Mouse (Mus musculus): ENCODE data around the gene Odf4. TPM values are rescaled to one million over a fixed set of nuclear protein-coding genes. Genes with fewer than 3 reads are reported as not detected.

Odf4 gene
- not detected for polyA plus RNA-seq (2017; shearing (Covaris generic))

DNA sequence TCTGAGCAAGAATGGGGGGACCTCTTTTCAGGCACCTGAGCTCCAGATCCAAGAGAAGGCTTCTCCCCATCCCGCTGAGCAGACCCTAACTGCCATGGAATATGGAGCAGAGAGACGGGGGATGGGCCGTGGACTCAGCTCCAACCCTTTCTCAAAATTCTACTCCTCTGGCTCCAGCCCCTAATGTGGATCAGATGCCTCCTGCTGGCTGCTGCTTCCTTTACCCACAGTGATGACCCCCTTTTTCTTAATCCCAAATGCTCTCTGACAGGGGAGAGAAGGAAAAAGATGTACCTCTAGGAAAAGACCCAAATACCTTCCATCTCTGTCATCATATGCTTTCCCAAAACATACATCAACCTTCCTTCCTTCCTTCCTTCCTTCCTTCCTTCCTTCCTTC lies at the start of gene Odf4:
Gene Odf4, minus strand, starts transcription at position 101 of the 400 bp plus-strand sequence.

DNA sequence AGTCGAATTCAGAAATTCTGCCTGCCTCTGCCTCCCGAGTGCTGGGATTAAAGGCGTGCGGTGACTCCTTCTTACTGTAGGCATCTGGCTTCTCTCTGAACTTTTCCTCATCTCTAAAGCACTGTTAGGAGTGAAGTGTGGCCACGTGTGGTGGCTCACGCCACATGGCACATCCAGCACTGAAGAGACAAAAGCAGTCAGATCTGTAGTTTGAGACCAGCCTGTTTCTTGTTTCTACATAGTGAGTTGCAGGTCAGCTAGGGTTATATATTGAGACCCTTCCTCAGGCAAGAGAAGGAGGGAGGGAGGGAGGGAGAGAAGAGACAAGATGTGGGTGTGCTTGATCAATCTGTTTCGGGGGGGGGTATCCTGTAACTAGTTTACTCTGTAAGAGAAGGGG lies 48.2 kb upstream of the Odf4 start, which contains the start of gene Rangrf:
Gene Rangrf, minus strand, starts transcription at position 101 of the 400 bp plus-strand sequence.

GRCm38 (mm10) chr11:68967337-68968282 lies 40.7 kb upstream of the Odf4 start, which contains the start of gene Slc25a35:
TSS of gene Slc25a35 (plus strand) at chr11:68968131.

GRCm38 (mm10) chr11:68957308-68957707 lies 30.4 kb upstream of the Odf4 start, which contains the start of gene Arhgef15:
TSS of gene Arhgef15 (minus strand) at chr11:68957480.

DNA sequence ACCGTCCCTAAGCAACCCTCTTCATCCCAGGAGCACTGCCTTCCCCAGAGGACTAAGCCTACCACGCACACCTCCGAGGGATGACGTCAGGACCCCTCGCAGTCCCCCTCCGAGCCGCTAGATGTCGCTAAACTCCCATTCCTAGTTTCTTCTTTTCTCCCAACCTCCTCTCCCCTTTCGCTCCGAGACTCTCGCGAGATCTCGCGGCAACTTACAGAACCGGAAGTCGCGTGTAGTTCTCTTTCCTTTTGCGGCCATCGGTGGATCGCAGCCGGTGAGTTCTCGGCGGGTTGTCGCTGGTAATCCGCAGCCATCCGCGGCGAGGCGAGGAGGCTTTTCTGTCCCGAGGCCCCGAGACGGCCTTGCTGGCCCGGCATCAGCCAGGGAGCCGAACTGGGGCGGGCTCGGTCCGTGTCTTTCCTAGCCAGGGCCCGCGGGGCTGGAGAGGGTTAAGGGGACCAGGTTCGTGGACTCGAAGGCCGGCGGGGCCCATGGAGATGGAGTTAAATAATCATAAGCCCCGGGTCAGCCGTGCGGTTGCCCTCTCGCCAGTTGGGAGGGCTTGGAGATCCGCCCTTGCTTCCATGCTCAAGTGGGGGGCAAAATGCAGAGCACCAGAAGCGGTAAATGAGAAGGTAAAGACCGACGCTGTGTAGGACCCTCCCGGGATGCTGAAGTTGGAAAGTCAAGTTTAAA lies 25.4 kb downstream of the Odf4 start, which contains the start of gene Rpl26:
Gene Rpl26, plus strand, starts transcription at position 233 of the 696 bp plus-strand sequence.

GRCm38 (mm10) chr11:68888253-68888652 lies 38.6 kb downstream of the Odf4 start, which contains the start of gene Rnf222:
TSS of gene Rnf222 (plus strand) at chr11:68888553.

Other genes with a start within 250 kb of the Odf4 start
- 0.62 TPM for gene Myh10, start 235.5 kb downstream of the Odf4 start, polyA plus RNA-seq (2017; shearing (Covaris generic))
- gene Ndel1, start 55.2 kb downstream of the Odf4 start, polyA plus RNA-seq (2017; shearing (Covaris generic)), result 74.0 TPM
- not detected for gene Rnf222, start 38.5 kb downstream of the Odf4 start, polyA plus RNA-seq (2017; shearing (Covaris generic))
- gene Rpl26, start 25.5 kb downstream of the Odf4 start, polyA plus RNA-seq (2017; shearing (Covaris generic)), result 813 TPM
- 0.16 TPM for gene Arhgef15, start 30.4 kb upstream of the Odf4 start, polyA plus RNA-seq (2017; shearing (Covaris generic))
- gene Slc25a35, start 41.0 kb upstream of the Odf4 start, polyA plus RNA-seq (2017; shearing (Covaris generic)), result 11.0 TPM
- 35.2 TPM for gene Rangrf, start 48.1 kb upstream of the Odf4 start, polyA plus RNA-seq (2017; shearing (Covaris generic))
- gene Pfas, start 81.4 kb upstream of the Odf4 start, polyA plus RNA-seq (2017; shearing (Covaris generic)), result 5.3 TPM
- gene Ctc1, start 88.8 kb upstream of the Odf4 start, polyA plus RNA-seq (2017; shearing (Covaris generic)), result 29.3 TPM
- 11.1 TPM for gene Aurkb, start 118.6 kb upstream of the Odf4 start, polyA plus RNA-seq (2017; shearing (Covaris generic))
- gene Borcs6, start 132.6 kb upstream of the Odf4 start, polyA plus RNA-seq (2017; shearing (Covaris generic)), result 6.5 TPM
- 3.6 TPM for gene Tmem107, start 143.7 kb upstream of the Odf4 start, polyA plus RNA-seq (2017; shearing (Covaris generic))
- gene Vamp2, start 161.4 kb upstream of the Odf4 start, polyA plus RNA-seq (2017; shearing (Covaris generic)), result 71.4 TPM
- gene Per1, start 168.1 kb upstream of the Odf4 start, polyA plus RNA-seq (2017; shearing (Covaris generic)), result 9.8 TPM
- not detected for gene Hes7, start 193.3 kb upstream of the Odf4 start, polyA plus RNA-seq (2017; shearing (Covaris generic))
- gene 9130213A22Rik, start 195.5 kb upstream of the Odf4 start, polyA plus RNA-seq (2017; shearing (Covaris generic)), result 0.18 TPM
- 0.10 TPM for gene Aloxe3, start 198.8 kb upstream of the Odf4 start, polyA plus RNA-seq (2017; shearing (Covaris generic))
- not detected for gene Alox12b, start 229.9 kb upstream of the Odf4 start, polyA plus RNA-seq (2017; shearing (Covaris generic))